Mouse (Mus musculus) cortical plate, adult 2 months (tissue): ENCODE data around the gene Nudt7. TPM values are rescaled to one million over a fixed set of nuclear protein-coding genes. Genes with fewer than 3 reads are reported as not detected.

Experiments used
- H3K27ac ChIP-seq: fragments of 200-500 bp; 2 replicates; pipeline ENCODE4 v1.5.1; 2012; ENCODE audit warnings: low read length, control low read depth, inconsistent platforms; ENCODE audit not compliant: insufficient read depth
- H3K4me1 ChIP-seq: fragments of 200-500 bp; 2 replicates; pipeline ENCODE4 v1.6.1; 2011; ENCODE audit warnings: low read length; ENCODE audit not compliant: control insufficient read depth, insufficient read depth
- H3K4me3 ChIP-seq: fragments of 200-500 bp; 2 replicates; pipeline ENCODE4 v1.5.1; 2011; ENCODE audit warnings: mild to moderate bottlenecking, low read length, control low read depth; ENCODE audit not compliant: insufficient read depth
- CTCF ChIP-seq: fragments of 200-500 bp; IDR thresholded peaks from 2 replicates; pipeline ENCODE4 v1.5.1; 2011; ENCODE audit warnings: mild to moderate bottlenecking, control low read depth, low read length; ENCODE audit not compliant: insufficient read depth; ENCODE audit errors: extremely low read depth
- POLR2A ChIP-seq: fragments of 200-500 bp; IDR thresholded peaks from 2 replicates; pipeline ENCODE4 v1.6.1; 2011; ENCODE audit warnings: mild to moderate bottlenecking, low read length, control low read depth; ENCODE audit not compliant: insufficient read depth; ENCODE audit errors: extremely low read depth
- polyA plus RNA-seq: library from polyadenylated mRNA; depleted of rRNA; stranded (reverse); fragments of >200 nt; gene quantifications from 2 replicates; pipeline ENCODE4 v1.2.3, GENCODE M21; 2012

Gene Nudt7
- polyA plus RNA-seq, 1 experiment: 9.6 TPM

DNA sequence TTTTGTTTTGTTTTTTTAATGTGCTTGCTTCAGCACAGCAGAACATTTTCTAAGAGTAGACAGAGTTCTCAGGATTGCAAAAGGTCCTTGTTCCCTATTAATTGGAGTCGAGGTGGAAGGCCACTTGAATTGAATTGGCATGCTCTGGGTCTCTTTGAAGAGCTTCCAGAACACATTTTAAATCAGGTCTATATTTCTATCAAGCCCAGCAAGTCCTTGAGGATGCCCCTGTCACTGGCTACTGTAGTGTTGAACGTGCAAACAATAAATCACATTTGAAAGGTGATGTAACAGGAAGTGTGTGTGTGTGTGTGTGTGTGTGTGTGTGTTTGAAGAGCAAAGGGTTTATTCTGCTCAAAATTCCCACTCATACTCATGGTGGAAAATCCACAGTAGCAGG, 7.1 kb downstream of the Nudt7 start:
- Histone ChIP-seq H3K4me3 (no peak overlapping the region), H3K27ac (no peak overlapping the region), H3K4me1 (no peaks in the 10 kb centered on the region)
- TF ChIP-seq POLR2A (no peak), CTCF (no peak)

GRCm38 (mm10) chr8:114142199-114142598, 8.8 kb downstream of the Nudt7 start:
- no peak for TF ChIP-seq CTCF
- TF ChIP-seq POLR2A: no peak
- no peak overlapping the region for H3K4me3 ChIP-seq
- H3K4me1 ChIP-seq: no peaks in the 10 kb centered on the region
- H3K27ac ChIP-seq: no peak overlapping the region

DNA sequence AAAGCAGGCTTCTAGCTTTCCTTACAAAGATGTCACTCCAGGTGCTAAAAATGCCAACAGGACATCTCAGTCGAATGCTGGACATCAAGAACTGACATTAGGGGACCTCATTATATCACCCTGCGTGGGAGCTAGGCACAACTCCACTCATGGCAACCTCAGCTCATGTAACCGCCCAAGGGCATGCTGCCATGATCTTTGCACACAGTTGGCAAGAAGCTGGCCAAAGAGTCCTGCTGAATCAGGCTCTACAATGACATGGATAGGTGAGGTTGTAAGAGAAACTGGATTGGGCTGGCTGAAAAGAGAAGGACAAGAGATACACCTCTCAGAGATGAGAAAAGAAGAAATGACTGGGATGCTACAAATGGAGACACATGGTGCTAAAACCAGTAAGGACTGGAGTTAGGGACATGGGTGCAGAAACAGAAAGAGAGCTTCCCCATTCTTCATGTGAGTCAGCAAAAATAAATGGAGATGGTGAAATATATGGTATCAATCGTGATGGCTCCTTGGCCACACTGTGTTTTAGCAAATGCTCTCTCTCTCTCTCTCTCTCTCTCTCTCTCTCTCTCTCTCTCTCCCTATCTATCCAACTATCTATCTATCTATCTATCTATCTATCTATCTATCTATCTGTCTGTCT, 10.4 kb downstream of the Nudt7 start:
- Histone ChIP-seq H3K4me1 (no peaks in the 10 kb centered on the region), H3K27ac (no peak overlapping the region), H3K4me3 (no peak overlapping the region)
- TF ChIP-seq POLR2A: no peak

DNA sequence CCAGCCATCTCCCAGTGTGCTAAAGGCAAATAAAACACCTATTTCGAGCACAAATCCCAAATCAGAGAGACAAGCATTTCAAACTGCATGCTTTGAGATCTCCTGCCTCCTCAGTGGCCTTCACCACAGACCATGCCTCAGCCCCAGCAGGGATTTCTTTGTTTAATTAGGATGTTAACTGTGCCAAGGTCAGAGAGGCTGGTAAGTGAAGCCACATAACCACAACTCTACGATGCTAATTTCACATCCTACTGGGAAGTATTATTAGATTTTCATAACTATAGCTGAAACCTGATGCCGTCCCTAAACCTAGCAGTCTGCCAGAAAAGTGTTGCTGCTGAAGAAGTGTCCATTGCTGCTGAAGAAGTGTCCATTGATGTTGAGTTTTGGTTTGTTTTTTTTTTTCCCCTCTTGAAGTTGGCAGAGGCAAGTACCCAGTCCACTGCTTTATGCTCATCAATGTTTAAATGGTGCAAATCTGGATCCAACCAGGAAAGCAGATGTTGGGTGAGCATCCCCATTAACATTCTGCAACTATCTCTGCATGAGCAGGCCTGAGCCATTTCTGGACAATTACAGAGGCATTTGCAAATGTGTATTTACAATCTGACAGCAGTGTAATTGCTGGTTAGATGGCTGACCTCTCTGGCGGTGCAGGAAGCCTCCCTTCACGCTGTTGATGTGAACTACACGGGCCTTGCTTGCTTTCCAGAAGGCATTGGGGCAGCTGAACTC, 20.1 kb downstream of the Nudt7 start:
- TF ChIP-seq CTCF (no peak), POLR2A (no peak)
- Histone ChIP-seq H3K27ac (no peak overlapping the region), H3K4me1 (no peaks in the 10 kb centered on the region), H3K4me3 (no peak overlapping the region)

GRCm38 (mm10) chr8:114158586-114158985, 25.2 kb downstream of the Nudt7 start:
- Histone ChIP-seq H3K27ac (no peak overlapping the region), H3K4me1 (no peaks in the 10 kb centered on the region), H3K4me3 (no peak overlapping the region)
- TF ChIP-seq CTCF (no peak), POLR2A (no peak)

DNA sequence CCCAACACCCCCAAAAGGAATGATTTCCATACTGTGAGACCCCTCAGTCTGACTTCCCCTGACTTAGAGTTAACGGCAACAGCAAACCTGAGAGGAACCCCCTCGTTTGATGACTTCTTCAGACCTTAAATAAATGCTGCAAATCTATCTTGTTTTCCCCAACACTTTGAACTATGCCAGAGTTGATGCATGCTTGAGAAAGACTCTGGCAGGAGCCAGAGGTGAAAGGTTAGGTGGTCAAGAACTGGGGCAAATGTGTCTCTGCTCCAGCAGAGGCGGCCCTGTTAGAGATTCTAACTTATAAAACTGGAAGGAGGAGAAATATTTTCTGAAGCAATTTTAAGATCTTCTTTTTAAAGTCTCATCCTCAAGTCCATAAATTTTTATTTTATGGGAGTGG, 26.3 kb downstream of the Nudt7 start:
- H3K4me3 ChIP-seq: no peak overlapping the region
- no peak overlapping the region for H3K27ac ChIP-seq
- H3K4me1 ChIP-seq: no peaks in the 10 kb centered on the region
- no peak for TF ChIP-seq POLR2A

DNA sequence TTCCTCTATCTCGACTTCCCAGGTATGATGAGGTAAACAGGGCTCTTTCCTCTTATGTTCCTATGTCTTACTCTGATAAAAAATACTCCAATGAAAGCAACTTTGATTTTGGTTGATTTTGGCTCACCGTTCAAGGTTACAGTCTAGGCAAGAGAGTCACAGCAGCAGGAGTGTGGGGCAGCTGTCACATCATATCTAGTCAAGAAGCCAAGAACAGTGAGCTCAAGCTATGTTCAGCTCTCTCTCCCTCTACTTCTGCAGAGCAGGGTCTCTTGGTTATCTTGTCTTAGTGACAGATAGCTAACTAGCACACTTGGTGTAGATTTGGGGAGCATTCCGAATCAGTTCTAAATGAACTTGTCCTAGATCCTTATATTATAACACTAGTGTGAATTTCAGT, 30.5 kb downstream of the Nudt7 start:
- Histone ChIP-seq H3K4me1 (no peaks in the 10 kb centered on the region), H3K4me3 (no peak overlapping the region), H3K27ac (no peak overlapping the region)
- TF ChIP-seq CTCF (no peak), POLR2A (no peak)

GRCm38 (mm10) chr8:114164444-114165096, 31.2 kb downstream of the Nudt7 start:
- Histone ChIP-seq H3K4me3 (no peak overlapping the region), H3K27ac (no peak overlapping the region), H3K4me1 (no peaks in the 10 kb centered on the region)
- TF ChIP-seq POLR2A: no peak
- no peak for TF ChIP-seq CTCF

- Histone ChIP-seq H3K4me3 (no peak overlapping the region), H3K27ac (no peak overlapping the region)
- no peak for TF ChIP-seq CTCF
- TF ChIP-seq POLR2A: no peak
These were observed 32.4 kb downstream of the Nudt7 start for GRCm38 (mm10) chr8:114165741-114166140.

GRCm38 (mm10) chr8:114176721-114177120, 43.4 kb downstream of the Nudt7 start:
- H3K4me3 ChIP-seq: no peak overlapping the region
- TF ChIP-seq CTCF (no peak), POLR2A (no peak)
- no peaks in the 10 kb centered on the region for H3K4me1 ChIP-seq
- no peak overlapping the region for H3K27ac ChIP-seq

More at GRCm38 (mm10) chr8:114165741-114166140, 32.4 kb downstream of the Nudt7 start:
- H3K4me1 ChIP-seq: no peaks in the 10 kb centered on the region
